Mouse (Mus musculus) ES-E14 (cell line): ENCODE results near the gene Mrc1.

Experiments
- CHD2 ChIP-seq: IDR thresholded peaks from 2 replicates; pipeline ENCODE4 v1.6.1; 2014; ENCODE audit warnings: mild to moderate bottlenecking, low read depth, low read length, inconsistent platforms
- HCFC1 ChIP-seq: IDR thresholded peaks from 2 replicates; pipeline ENCODE4 v1.6.1; 2012; ENCODE audit warnings: low read length, inconsistent platforms, borderline replicate concordance; ENCODE audit not compliant: insufficient read depth
- MAFK ChIP-seq: IDR thresholded peaks from 2 replicates; pipeline ENCODE4 v1.6.1; 2014; ENCODE audit warnings: mild to moderate bottlenecking, low read depth, low read length, inconsistent platforms; ENCODE audit not compliant: insufficient read depth
- ZC3H11A ChIP-seq: IDR thresholded peaks from 2 replicates; pipeline ENCODE4 v1.6.1; 2012; ENCODE audit warnings: low read depth, mild to moderate bottlenecking, inconsistent platforms, low read length, borderline replicate concordance
- ZNF384 ChIP-seq: IDR thresholded peaks from 2 replicates; pipeline ENCODE4 v1.6.1; 2012; ENCODE audit warnings: low read depth, low read length, inconsistent platforms

GRCm38 (mm10) chr2:14214764-14215163 lies 14.4 kb upstream of the Mrc1 start:
- no peak for TF ChIP-seq CHD2
- TF ChIP-seq ZC3H11A, result no peak
- no peak for TF ChIP-seq ZNF384
- TF ChIP-seq HCFC1, result no peak
- TF ChIP-seq MAFK, result no peak
